Mouse (Mus musculus): Measurements from ENCODE around the gene Dnajc12.
"Not testable (repeated sequence)": the region's sequence is repeated elsewhere in the genome, so short reads cannot be mapped to it uniquely, and the experiment has no call there.

Gene Dnajc12

GRCm38 (mm10) chr10:63382372-63383279 lies at the start of gene Dnajc12:
Gene Dnajc12 (plus strand): TSS chr10:63382443.
- DNase-seq, result peak; percentile 69

- no peak for DNase-seq
These were observed 45.3 kb upstream of the Dnajc12 start for GRCm38 (mm10) chr10:63336901-63337300.

- no peak for DNase-seq
These were observed 44.9 kb upstream of the Dnajc12 start for GRCm38 (mm10) chr10:63337326-63337725.

GRCm38 (mm10) chr10:63337951-63338836 lies 44.0 kb upstream of the Dnajc12 start:
- peak; percentile 49 for DNase-seq

- peak; percentile 90 for DNase-seq
These were observed 43.2 kb upstream of the Dnajc12 start for GRCm38 (mm10) chr10:63338914-63339643.

- no peak for DNase-seq
These were observed 40.9 kb upstream of the Dnajc12 start for GRCm38 (mm10) chr10:63341351-63341750.

- no peak for DNase-seq
These were observed 37.5 kb upstream of the Dnajc12 start for GRCm38 (mm10) chr10:63344751-63345150.

- DNase-seq, result no peak
These were observed 34.0 kb upstream of the Dnajc12 start for GRCm38 (mm10) chr10:63348291-63348690.

- DNase-seq, result no peak
These were observed 31.6 kb upstream of the Dnajc12 start for GRCm38 (mm10) chr10:63350666-63351065.

- not testable (repeated sequence) for DNase-seq
These were observed 31.1 kb upstream of the Dnajc12 start for GRCm38 (mm10) chr10:63351099-63351498.

- no peak for DNase-seq
These were observed 30.1 kb upstream of the Dnajc12 start for GRCm38 (mm10) chr10:63352111-63352510.

- DNase-seq, result no peak
These were observed 21.7 kb upstream of the Dnajc12 start for GRCm38 (mm10) chr10:63360502-63360901.

- no peak for DNase-seq
These were observed 16.3 kb upstream of the Dnajc12 start for GRCm38 (mm10) chr10:63365918-63366455.

GRCm38 (mm10) chr10:63367386-63367785 lies 14.9 kb upstream of the Dnajc12 start:
- DNase-seq, result no peak

- no peak for DNase-seq
These were observed 14.2 kb upstream of the Dnajc12 start for GRCm38 (mm10) chr10:63368041-63368440.

GRCm38 (mm10) chr10:63376303-63376702 lies 5.9 kb upstream of the Dnajc12 start:
- DNase-seq, result no peak

- DNase-seq, result peak; percentile 46
These were observed 4.8 kb upstream of the Dnajc12 start for GRCm38 (mm10) chr10:63377468-63377867.

- DNase-seq, result no peak
These were observed 3.1 kb upstream of the Dnajc12 start for GRCm38 (mm10) chr10:63378948-63379680.

- peak; percentile 14 for DNase-seq
These were observed 554 bp upstream of the Dnajc12 start, which contains the start of gene Sirt1 for GRCm38 (mm10) chr10:63381498-63382280. Gene Sirt1 (minus strand): TSS chr10:63381704.

GRCm38 (mm10) chr10:63385897-63386296 lies 3.7 kb downstream of the Dnajc12 start:
- not testable (repeated sequence) for DNase-seq

- DNase-seq, result peak; percentile 80
These were observed 4.2 kb downstream of the Dnajc12 start for GRCm38 (mm10) chr10:63386444-63386843.

Measured in right cerebral cortex, postnatal 4 days (tissue).